Mouse (Mus musculus): ENCODE data around the gene Slco4a1. TPM values are rescaled to one million over a fixed set of nuclear protein-coding genes. Genes with fewer than 3 reads are reported as not detected.

Slco4a1 gene
- polyA plus RNA-seq, 1 experiment from 2014 or later = not detected

DNA sequence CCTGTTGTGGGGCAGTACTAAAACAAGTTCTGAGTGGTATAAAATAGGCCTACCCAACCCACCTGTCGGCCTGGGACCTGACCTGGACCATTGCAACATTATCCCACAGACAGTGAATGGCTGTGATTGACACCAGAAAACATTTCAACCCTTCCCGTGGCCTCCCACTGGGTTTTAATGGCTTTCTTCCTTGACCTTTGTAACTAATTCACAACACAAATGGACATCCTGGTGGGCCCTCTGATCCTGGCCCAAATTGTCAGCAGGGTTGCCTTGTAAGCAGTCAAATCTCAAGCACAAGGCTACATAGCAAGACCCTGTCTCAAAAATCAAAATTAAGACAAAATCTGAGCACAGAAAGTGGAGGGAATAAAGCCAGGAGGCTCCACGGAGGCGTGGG, 57.8 kb downstream of the Slco4a1 start:
- no peak for ATAC-seq (replicated peaks; ENCODE audit: insufficient number of reproducible peaks, low FRiP score, low TSS enrichment)
- Histone ChIP-seq H3K9me3 (replicated peaks; ENCODE audit: control insufficient read depth, low read length) (no peaks in the 10 kb centered on the region), H3K4me1 (ENCODE audit: control insufficient read depth, insufficient read depth, low read length) (peaks cover 23% of the 10 kb centered on the region), H3K9ac (ENCODE audit: low read depth, low read length) (no peak overlapping the region), H3K36me3 (ENCODE audit: control insufficient read depth, insufficient read depth, low read length) (no peaks in the 10 kb centered on the region), H3K4me3 (ENCODE audit: low read depth, low read length) (no peak overlapping the region), H3K4me2 (no peak overlapping the region), H3K27ac (ENCODE audit: low read depth, low read length) (no peak overlapping the region), H3K27me3 (ENCODE audit: control insufficient read depth, insufficient read depth, low read length) (no peaks in the 10 kb centered on the region; the same call in 1 of the 2 replicates)
- 49% methylated on average over 4 of the region's 4 CpGs for WGBS (ENCODE audit: insufficient replicate concordance)

DNA sequence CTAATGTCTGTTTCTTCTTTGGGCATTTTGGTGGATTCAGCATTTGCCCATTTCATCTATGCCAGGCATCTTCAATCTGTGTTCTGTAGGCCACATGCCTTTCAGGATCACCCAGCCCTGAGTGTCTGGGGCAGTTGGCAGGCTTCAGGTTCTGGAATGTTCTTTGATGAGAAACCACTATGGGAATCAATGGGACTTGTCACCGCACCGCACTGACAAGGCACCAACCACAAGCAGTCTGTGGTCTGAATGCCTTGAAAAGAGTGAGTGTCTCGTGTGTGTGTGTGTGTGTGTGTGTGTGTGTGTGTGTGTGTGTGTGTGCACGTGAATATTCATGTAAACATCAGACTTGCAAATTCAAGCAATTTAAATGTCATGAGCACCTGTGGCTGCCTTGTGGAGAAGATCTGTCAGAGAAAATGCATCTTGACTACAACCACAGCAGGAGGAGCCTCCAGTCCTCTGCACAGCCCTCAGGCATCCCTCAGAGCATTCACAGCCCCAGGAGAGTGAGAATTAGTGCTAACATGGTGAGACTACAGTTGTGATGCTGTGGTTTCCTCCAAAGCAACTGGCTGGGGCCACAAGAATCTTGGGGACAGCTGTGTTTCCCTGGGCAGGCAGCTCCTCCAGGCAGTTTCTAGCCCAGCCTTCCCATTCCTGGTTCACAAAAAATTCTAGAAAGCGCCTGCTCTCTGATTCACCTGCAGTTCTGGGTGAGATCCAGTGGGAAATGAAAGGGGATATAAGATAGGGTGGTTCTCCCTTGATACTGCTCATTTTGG, 65.6 kb downstream of the Slco4a1 start:
- H3K27me3 ChIP-seq (ENCODE audit: control insufficient read depth, insufficient read depth, low read length) = peaks cover 21% of the 10 kb centered on the region
- H3K4me1 ChIP-seq (ENCODE audit: control insufficient read depth, insufficient read depth, low read length) = no peaks in the 10 kb centered on the region
- no peak overlapping the region for H3K27ac ChIP-seq (ENCODE audit: low read depth, low read length)
- H3K36me3 ChIP-seq (ENCODE audit: control insufficient read depth, insufficient read depth, low read length) = no peaks in the 10 kb centered on the region
- WGBS (ENCODE audit: insufficient replicate concordance) = 58% methylated on average over 5 of the region's 5 CpGs
- no peaks in the 10 kb centered on the region for H3K9me3 ChIP-seq (replicated peaks; ENCODE audit: control insufficient read depth, low read length)
- no peak for ATAC-seq (replicated peaks; ENCODE audit: insufficient number of reproducible peaks, low FRiP score, low TSS enrichment)
- no peak overlapping the region for H3K4me3 ChIP-seq (ENCODE audit: low read depth, low read length)
- no peak overlapping the region for H3K4me2 ChIP-seq
- H3K9ac ChIP-seq (ENCODE audit: low read depth, low read length) = no peak overlapping the region

DNA sequence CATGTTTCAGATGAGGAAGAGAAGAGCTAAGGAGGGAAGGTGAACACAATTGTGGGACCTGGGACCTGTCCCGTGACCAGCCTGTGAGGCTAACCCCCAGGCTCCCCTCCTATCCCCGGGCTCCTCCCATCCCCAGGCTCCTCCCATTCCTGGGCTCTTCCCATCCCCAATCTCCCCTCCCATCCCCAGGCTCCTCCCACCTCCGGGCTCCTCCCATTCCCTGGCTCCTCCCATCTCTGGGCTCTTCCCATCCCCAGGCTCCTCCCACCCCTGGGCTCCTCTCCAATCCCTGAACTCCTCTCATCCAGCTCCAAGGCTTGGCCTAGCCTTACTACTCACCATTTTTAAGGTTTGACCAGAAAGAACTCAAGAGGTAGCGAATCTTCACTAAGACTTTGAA, 66.8 kb downstream of the Slco4a1 start:
- ATAC-seq (replicated peaks; ENCODE audit: insufficient number of reproducible peaks, low FRiP score, low TSS enrichment) = no peak
- WGBS (ENCODE audit: insufficient replicate concordance) = 69% methylated on average over 4 of the region's 4 CpGs
- Histone ChIP-seq H3K4me1 (ENCODE audit: control insufficient read depth, insufficient read depth, low read length) (0 out of 2 replicates have a peak, but pooled peaks cover 2% of the 10 kb centered on the region), H3K4me2 (no peak overlapping the region), H3K27ac (ENCODE audit: low read depth, low read length) (no peak overlapping the region), H3K36me3 (ENCODE audit: control insufficient read depth, insufficient read depth, low read length) (no peaks in the 10 kb centered on the region), H3K4me3 (ENCODE audit: low read depth, low read length) (no peak overlapping the region), H3K9ac (ENCODE audit: low read depth, low read length) (no peak overlapping the region), H3K27me3 (ENCODE audit: control insufficient read depth, insufficient read depth, low read length) (peaks cover 32% of the 10 kb centered on the region), H3K9me3 (replicated peaks; ENCODE audit: control insufficient read depth, low read length) (no peaks in the 10 kb centered on the region)

Other genes with a start within 250 kb of the Slco4a1 start
- 24.0 and 27.5 TPM in 2 replicates for gene Lama5, start 230.4 kb upstream of the Slco4a1 start, polyA plus RNA-seq (2014; fragmentation: Nextera tagmentation; extraction: Ambion mirVana)
- gene Rps21, start 198.9 kb upstream of the Slco4a1 start, polyA plus RNA-seq (2014; fragmentation: Nextera tagmentation; extraction: Ambion mirVana) = 347 and 390 TPM in 2 replicates
- 11.8 TPM in 2 replicates for gene Cables2, start 182.7 kb upstream of the Slco4a1 start, polyA plus RNA-seq (2014; fragmentation: Nextera tagmentation; extraction: Ambion mirVana)
- gene Rbbp8nl, start 166.4 kb upstream of the Slco4a1 start, polyA plus RNA-seq (2014; fragmentation: Nextera tagmentation; extraction: Ambion mirVana) = 0.10 TPM in 1 of 2 replicates, not detected in the other
- gene Gata5, start 121.5 kb upstream of the Slco4a1 start, polyA plus RNA-seq (2014; fragmentation: Nextera tagmentation; extraction: Ambion mirVana) = 25.7 and 28.0 TPM in 2 replicates
- gene Ntsr1, start 43.7 kb downstream of the Slco4a1 start, polyA plus RNA-seq (2014; fragmentation: Nextera tagmentation; extraction: Ambion mirVana) = 0.36 and 0.52 TPM in 2 replicates
- 23.1 and 23.9 TPM in 2 replicates for gene Mrgbp, start 125.1 kb downstream of the Slco4a1 start, polyA plus RNA-seq (2014; fragmentation: Nextera tagmentation; extraction: Ambion mirVana)
- 68.2 and 70.7 TPM in 2 replicates for gene Ogfr, start 133.0 kb downstream of the Slco4a1 start, polyA plus RNA-seq (2014; fragmentation: Nextera tagmentation; extraction: Ambion mirVana)
- gene Col9a3, start 141.5 kb downstream of the Slco4a1 start, polyA plus RNA-seq (2014; fragmentation: Nextera tagmentation; extraction: Ambion mirVana) = 24.5 and 25.0 TPM in 2 replicates
- gene Tcfl5, start 186.5 kb downstream of the Slco4a1 start, polyA plus RNA-seq (2014; fragmentation: Nextera tagmentation; extraction: Ambion mirVana) = 0.07 and 0.32 TPM in 2 replicates

All from heart, embryonic 11.5 days (tissue).